Mouse (Mus musculus): ENCODE measurements at regions not wholly inside any gene's neighbourhood (a gene's known extent, or its start where the extent isn't known, plus 50 kb on each side); places are given as distances from the start of the nearest gene placed in this dataset.

DNA sequence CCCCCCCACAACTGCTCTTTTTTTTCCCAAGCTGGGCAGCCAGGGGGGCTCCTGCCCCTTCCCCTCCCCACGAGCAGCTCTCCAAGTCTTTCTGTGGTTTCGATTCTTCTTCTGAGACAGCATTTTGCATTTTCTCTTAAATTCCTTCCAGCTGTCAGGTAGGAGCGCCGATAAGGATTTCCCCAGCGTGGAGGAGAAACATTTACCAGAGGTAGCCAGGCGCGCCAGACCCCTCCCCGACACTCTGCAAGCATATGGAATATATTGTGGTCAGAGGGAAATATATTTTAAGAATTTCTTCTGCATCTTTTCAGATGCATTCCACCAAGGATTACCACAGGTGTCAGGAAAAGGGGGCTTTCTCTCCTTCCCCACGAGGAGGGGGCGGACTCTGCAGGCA lies 111.9 kb downstream of the Tbx5 start:
- Histone ChIP-seq H3K36me3 (no peaks in the 10 kb centered on the region), H3K4me3 (no peak overlapping the region), H3K9ac (replicated peaks) (no peak overlapping the region), H3K4me1 (0 out of 2 replicates have a peak, but pooled peaks cover 7% of the 10 kb centered on the region), H3K9me3 (no peaks in the 10 kb centered on the region), H3K27me3 (no peaks in the 10 kb centered on the region), H3K4me2 (replicated peaks) (no peak overlapping the region), H3K27ac (replicated peaks) (no peak overlapping the region)
- 76% methylated on average over 10 of the region's 10 CpGs for WGBS
- ATAC-seq (replicated peaks), result no peak

DNA sequence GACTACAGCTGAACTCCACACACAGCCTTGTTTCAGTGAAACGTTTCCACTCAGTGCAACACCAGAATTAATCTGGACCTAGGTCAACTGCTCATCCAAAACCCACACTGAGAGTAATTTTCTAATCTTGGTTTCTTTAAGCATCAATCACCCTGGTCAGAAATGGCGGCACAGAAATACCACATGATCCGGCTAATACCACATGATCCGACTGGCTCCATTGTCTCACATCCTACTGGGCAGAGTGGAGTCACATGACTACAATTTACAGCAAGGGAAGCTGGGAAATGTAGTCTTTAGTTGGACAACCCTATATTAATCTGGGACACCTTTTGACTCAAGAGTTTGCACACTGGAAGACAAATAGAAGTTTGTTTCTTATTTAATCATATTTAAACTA lies 115.9 kb downstream of the Tbx5 start:
- Histone ChIP-seq H3K4me2 (replicated peaks) (no peak overlapping the region), H3K27ac (replicated peaks) (no peak overlapping the region), H3K9me3 (no peaks in the 10 kb centered on the region), H3K9ac (replicated peaks) (no peak overlapping the region), H3K4me1 (0 out of 2 replicates have a peak, but pooled peaks cover 7% of the 10 kb centered on the region), H3K36me3 (no peaks in the 10 kb centered on the region), H3K27me3 (no peaks in the 10 kb centered on the region), H3K4me3 (no peak overlapping the region)
- ATAC-seq (replicated peaks), result peak; percentile 66; the same call in 1 of the 2 replicates
- 73% methylated on average over 4 of the region's 4 CpGs for WGBS

DNA sequence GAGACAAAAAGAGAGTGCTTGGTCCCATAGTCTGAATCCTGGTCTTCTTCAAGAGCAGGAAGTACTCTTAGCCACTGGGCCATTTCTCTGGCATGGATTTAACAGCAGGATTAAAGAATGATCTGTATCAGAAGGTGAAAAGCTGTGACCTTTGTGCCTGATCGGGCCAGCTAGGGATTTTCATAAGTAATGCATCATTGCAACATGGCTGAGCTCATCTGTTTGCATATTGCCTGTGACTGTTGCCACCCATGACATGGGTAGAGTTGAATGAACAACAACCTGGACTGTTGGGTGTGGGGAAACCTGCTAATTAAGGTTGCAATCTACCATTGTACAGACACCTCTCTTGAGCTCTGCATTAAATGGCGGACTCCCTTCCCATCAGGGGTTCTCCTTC lies 119.6 kb downstream of the Tbx5 start:
- Histone ChIP-seq H3K4me3 (no peak overlapping the region), H3K27me3 (no peaks in the 10 kb centered on the region), H3K4me2 (replicated peaks) (no peak overlapping the region), H3K27ac (replicated peaks) (no peak overlapping the region), H3K4me1 (no peaks in the 10 kb centered on the region), H3K9me3 (no peaks in the 10 kb centered on the region), H3K36me3 (no peaks in the 10 kb centered on the region), H3K9ac (replicated peaks) (no peak overlapping the region)
- no peak for ATAC-seq (replicated peaks)
- 89% methylated on average over 2 of the region's 2 CpGs for WGBS

DNA sequence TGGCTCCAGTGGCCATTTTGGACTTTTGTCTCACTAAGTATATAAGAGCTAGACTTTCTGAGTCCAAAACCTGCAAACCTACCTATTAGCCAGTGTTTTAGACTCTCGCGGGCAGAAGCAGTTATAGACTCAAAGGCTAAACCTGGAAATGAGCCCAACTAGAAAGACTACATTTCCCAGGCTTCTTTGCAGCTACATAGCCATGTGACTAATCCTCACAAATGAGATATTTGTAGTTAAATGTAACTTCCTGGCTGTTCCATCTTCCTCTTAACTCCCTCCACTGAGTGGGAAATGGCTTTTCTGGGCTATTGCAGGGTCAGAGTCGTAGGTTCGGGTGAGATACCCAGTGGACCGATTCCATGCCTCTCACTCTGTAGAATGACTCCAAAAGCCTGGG lies 120.7 kb downstream of the Tbx5 start:
- no peak for ATAC-seq (replicated peaks)
- H3K4me1 ChIP-seq, result no peaks in the 10 kb centered on the region
- no peak overlapping the region for H3K4me2 ChIP-seq (replicated peaks)
- WGBS, result 88% methylated on average over 5 of the region's 5 CpGs
- H3K36me3 ChIP-seq, result no peaks in the 10 kb centered on the region
- H3K27me3 ChIP-seq, result no peaks in the 10 kb centered on the region
- no peak overlapping the region for H3K27ac ChIP-seq (replicated peaks)
- H3K9me3 ChIP-seq, result no peaks in the 10 kb centered on the region
- H3K9ac ChIP-seq (replicated peaks), result no peak overlapping the region
- H3K4me3 ChIP-seq, result no peak overlapping the region

DNA sequence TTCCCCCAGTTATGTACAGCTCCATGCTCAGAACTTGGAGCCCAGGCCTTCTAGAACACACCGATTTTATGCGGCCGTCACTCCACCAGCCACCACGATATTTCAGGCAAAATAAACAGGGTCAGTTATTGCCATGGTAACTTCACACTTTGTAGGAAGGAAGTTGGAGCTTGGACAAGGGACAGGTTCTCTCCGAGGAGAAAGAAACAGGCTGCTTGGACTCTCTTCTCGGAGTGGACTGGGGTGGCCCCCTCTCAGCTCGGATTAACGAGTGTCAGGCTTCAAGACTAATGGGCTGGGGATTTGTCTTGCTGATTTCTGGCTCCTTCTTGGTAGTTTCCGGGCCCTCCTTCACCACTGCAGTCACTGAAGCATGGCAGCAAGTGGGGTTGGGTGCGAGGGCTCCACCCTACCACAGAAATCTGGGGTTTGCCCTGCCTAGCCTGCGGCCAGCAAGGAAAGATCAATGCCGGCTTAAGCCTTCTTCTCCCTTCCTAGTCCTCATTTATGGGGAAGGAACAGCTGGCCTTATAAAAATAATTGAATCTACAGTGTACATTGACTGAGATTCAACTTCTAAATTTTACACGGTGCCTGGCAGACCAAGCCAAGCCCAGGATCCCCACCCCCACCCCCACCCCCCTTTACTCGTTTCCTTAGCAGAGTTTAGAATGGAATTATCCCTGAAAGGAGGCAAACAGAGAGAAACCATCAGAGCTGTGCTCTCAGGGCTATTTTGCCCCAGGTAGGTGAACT lies 121.5 kb downstream of the Tbx5 start:
- H3K4me3 ChIP-seq, result no peak overlapping the region
- 55% methylated on average over 14 of the region's 14 CpGs for WGBS
- no peak overlapping the region for H3K27ac ChIP-seq (replicated peaks)
- H3K4me2 ChIP-seq (replicated peaks), result no peak overlapping the region
- ATAC-seq (replicated peaks), result no peak
- H3K9me3 ChIP-seq, result no peaks in the 10 kb centered on the region
- no peaks in the 10 kb centered on the region for H3K4me1 ChIP-seq
- H3K27me3 ChIP-seq, result no peaks in the 10 kb centered on the region
- no peaks in the 10 kb centered on the region for H3K36me3 ChIP-seq
- H3K9ac ChIP-seq (replicated peaks), result no peak overlapping the region

DNA sequence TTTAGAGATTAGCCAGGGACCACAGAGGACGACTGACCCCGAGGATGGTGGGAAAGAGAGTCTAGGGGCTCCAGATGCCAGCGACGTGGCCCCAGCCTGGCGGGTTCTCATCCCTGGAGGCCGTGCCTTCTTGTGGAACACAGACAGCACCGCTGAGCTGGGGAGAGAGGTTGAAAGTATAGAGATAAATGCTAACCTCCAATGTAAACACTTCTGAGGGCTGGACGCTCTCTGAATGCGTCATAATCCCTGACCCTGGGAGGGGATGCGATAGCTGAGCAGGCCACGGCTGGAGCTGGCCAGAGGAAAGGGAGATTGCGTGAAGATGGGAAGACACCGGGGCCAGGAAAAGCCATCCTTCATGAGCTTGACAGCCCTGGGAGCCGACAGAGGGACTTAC lies 126.5 kb downstream of the Tbx5 start:
- Histone ChIP-seq H3K4me3 (no peak overlapping the region), H3K4me2 (replicated peaks) (no peak overlapping the region), H3K9ac (replicated peaks) (no peak overlapping the region), H3K27ac (replicated peaks) (no peak overlapping the region), H3K27me3 (no peaks in the 10 kb centered on the region), H3K4me1 (no peaks in the 10 kb centered on the region), H3K36me3 (no peaks in the 10 kb centered on the region), H3K9me3 (no peaks in the 10 kb centered on the region)
- ATAC-seq (replicated peaks), result no peak
- WGBS, result 51% methylated on average over 14 of the region's 14 CpGs

DNA sequence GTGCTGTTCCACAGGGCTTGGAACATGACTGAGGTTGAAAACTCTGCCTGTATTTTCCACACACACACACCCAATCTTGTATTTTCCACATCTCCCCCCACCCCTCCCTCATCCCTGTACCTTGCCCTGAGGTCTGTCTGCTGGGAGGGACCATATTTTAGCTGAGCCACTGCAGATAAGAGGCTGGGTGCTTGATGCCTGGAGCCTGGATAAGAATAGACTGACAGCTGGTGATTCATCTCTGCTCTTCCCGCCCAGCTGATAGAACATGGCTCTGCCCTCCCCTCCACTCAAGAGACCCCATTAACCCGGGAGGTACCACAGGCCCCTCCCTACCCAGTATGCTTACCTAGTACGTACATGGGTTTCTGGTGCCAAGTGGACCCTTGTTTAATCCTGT lies 132.3 kb downstream of the Tbx5 start:
- Histone ChIP-seq H3K4me1 (no peaks in the 10 kb centered on the region), H3K9me3 (no peaks in the 10 kb centered on the region), H3K9ac (replicated peaks) (no peak overlapping the region), H3K4me2 (replicated peaks) (no peak overlapping the region), H3K36me3 (no peaks in the 10 kb centered on the region), H3K4me3 (no peak overlapping the region), H3K27me3 (no peaks in the 10 kb centered on the region), H3K27ac (replicated peaks) (no peak overlapping the region)
- no peak for ATAC-seq (replicated peaks)
- WGBS, result 64% methylated on average over 3 of the region's 3 CpGs

DNA sequence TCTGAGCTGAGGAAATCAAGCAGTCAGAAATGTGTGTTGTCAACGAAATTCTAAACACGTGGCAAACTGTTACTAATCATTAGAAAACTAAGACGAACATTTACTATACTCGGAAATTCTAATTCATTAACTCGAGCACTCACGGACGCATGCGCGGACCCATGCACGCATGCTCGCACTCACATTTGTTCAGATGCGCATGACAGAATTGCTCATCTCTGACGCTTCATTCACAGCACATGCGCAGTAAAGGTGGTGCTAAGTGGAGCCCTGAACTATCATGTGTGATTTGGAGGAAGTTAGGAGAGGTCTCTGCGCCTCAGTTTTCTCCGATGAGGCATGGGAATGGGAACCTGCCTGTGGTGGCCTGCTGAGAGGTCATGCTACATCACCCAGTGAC lies 138.8 kb downstream of the Tbx5 start:
- Histone ChIP-seq H3K36me3 (no peaks in the 10 kb centered on the region), H3K9ac (replicated peaks) (no peak overlapping the region), H3K4me2 (replicated peaks) (no peak overlapping the region), H3K4me1 (0 out of 2 replicates have a peak, but pooled peaks cover 6% of the 10 kb centered on the region), H3K27me3 (no peaks in the 10 kb centered on the region), H3K4me3 (no peak overlapping the region), H3K9me3 (no peaks in the 10 kb centered on the region), H3K27ac (replicated peaks) (no peak overlapping the region)
- ATAC-seq (replicated peaks), result no peak
- 80% methylated on average over 16 of the region's 16 CpGs for WGBS

DNA sequence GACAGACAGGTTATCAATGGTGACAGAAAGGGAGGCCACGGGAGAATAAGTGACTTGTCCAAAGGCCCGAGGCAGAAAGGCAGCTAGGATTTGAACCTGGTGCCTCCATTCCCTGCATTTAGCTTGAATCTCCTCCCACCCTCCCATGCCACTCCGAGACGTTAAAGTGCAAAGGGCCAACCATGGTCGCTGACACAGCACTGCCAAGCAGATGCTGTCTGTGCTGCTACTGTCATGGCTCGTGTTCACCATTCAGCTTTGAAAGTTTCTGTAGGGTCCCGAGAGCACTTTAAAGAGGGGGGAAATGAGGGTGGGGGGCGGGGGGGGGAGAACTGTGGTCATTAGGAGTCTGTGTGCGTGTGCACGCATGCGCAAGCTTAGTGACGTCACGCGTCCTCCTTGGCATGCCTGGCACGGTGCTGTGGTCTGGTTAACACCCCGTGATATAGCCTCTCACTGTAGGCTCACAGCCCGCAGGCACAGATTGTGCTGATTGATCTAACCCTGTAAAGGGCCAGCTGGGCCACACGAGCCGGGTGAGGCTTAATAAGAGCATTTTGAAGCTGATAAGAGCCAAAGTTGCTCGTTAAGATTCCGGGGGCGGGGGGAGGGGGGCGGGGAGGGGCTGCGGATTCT lies 140.5 kb downstream of the Tbx5 start:
- Histone ChIP-seq H3K4me1 (0 out of 2 replicates have a peak, but pooled peaks cover 6% of the 10 kb centered on the region), H3K9me3 (no peaks in the 10 kb centered on the region), H3K4me2 (replicated peaks) (peak overlapping the region; percentile 34), H3K9ac (replicated peaks) (peak overlapping the region; percentile 16; the same call in 1 of the 2 replicates), H3K27me3 (no peaks in the 10 kb centered on the region), H3K4me3 (peak overlapping the region; percentile 23), H3K36me3 (no peaks in the 10 kb centered on the region), H3K27ac (replicated peaks) (no peak overlapping the region)
- WGBS, result 47% methylated on average over 24 of the region's 24 CpGs
- peak; percentile 68; the same call in 1 of the 2 replicates for ATAC-seq (replicated peaks)

DNA sequence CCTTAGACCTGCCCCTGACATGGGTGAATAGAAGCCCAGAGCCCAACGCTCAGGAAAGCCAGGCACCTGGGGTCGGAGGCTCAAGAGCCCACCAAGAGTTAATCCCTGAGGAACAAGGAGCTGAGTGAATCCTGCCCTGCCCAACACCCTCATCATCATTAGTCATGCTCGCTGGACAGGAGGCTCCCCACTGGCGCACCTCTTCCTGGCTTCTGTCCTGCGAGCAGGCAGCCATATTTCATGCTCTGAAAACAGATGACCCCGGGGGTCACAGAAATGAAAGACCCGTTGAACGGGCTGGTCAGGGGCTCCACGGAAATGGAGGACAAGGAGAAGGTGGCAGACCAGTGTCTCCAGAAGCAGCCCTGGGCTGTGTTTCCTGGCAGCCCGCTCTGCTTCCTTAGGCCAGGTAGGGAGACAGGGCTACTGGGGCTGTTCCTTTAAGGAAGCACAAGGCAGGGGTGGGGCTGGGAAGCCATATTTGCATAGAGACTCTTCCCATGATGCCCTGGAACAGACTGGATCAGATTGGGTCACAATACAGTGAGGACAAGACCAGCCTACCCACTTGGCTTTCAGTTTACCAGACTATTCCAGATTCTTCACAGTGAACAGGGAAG lies 138.1 kb upstream of the Rbm19 start:
- Histone ChIP-seq H3K4me1 (peaks cover 10% of the 10 kb centered on the region), H3K27me3 (no peaks in the 10 kb centered on the region), H3K9me3 (no peaks in the 10 kb centered on the region), H3K27ac (replicated peaks) (no peak overlapping the region), H3K4me2 (replicated peaks) (no peak overlapping the region), H3K9ac (replicated peaks) (no peak overlapping the region), H3K36me3 (no peaks in the 10 kb centered on the region), H3K4me3 (no peak overlapping the region)
- ATAC-seq (replicated peaks), result no peak
- WGBS, result 36% methylated on average over 10 of the region's 10 CpGs

DNA sequence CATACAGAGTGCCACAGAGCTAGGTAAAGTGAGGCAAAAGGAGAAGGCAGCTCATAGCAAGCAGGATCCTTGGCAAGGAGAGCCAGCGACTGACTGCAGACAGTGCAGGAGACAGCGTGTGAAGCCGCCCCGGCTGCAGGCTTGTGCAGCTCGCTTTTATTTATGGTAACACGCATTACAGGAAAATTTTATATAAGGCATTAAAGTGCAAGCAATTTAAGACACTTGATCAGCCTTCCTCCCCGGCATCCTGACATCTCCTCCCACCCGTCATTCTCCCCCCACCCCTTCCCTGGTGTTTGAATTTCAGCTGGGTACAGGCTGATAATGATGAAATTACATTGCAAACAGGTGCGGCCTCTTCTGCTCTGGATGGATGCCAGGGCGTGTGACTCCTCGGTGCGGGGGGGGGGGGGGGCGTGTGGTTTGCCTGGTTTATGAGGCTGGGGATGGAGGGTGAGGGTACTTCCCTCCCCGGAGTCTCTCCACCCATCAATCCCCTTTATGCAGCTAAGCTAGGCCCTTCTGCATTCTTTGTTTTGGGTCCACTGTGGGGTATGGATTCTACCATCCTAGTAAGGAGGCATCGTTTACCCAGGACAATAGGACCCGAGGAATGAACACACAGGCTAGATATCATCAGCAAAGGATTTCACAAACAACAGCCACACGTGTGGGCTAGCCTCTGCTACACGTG lies 135.0 kb upstream of the Rbm19 start:
- WGBS, result 53% methylated on average over 18 of the region's 18 CpGs
- peak overlapping the region; percentile 76 for H3K27ac ChIP-seq (replicated peaks)
- no peak overlapping the region for H3K4me3 ChIP-seq

DNA sequence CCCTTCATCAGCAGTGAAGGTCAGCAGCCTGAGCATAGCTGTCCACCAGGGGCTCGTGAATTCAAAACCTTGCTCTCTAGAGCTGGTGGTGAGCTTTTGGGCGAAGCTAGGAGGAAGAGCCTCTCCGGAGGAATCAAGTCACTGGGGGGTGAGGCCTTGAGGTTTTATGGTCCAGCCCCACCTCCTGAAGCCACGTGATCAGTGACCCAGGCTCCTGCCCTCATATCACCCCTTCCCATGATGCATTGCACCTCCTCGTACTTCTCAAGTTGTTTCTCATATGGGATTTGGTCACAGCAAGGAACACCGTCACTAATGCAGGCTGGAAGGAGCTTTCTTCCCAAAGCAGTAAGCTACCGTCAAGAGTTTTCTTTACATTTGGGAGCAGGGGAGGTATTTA lies 132.1 kb upstream of the Rbm19 start:
- H3K27ac ChIP-seq (replicated peaks), result no peak overlapping the region
- no peak for ATAC-seq (replicated peaks)
- H3K4me1 ChIP-seq, result peaks cover 9% of the 10 kb centered on the region
- WGBS, result 82% methylated on average over 7 of the region's 7 CpGs
- H3K4me3 ChIP-seq, result no peak overlapping the region
- no peak overlapping the region for H3K9ac ChIP-seq (replicated peaks)
- H3K36me3 ChIP-seq, result no peaks in the 10 kb centered on the region
- no peak overlapping the region for H3K4me2 ChIP-seq (replicated peaks)
- H3K27me3 ChIP-seq, result no peaks in the 10 kb centered on the region
- H3K9me3 ChIP-seq, result no peaks in the 10 kb centered on the region

More for the DNA sequence above, 135.0 kb upstream of the Rbm19 start:
- no peaks in the 10 kb centered on the region for H3K36me3 ChIP-seq
- H3K4me2 ChIP-seq (replicated peaks), result 0 out of 2 replicates have a peak overlapping the region, but pooled peaks have one; percentile 1
- 0 out of 2 replicates have a peak overlapping the region, but pooled peaks have one; percentile 13 for H3K9ac ChIP-seq (replicated peaks)
- H3K9me3 ChIP-seq, result no peaks in the 10 kb centered on the region
- ATAC-seq (replicated peaks), result peak; percentile 68
- peaks cover 9% of the 10 kb centered on the region for H3K4me1 ChIP-seq
- no peaks in the 10 kb centered on the region for H3K27me3 ChIP-seq

Measured in forebrain, embryonic 15.5 days (tissue).